Mouse (Mus musculus): ENCODE data around the gene Gldc.

The Gldc gene

GRCm38 (mm10) chr19:30108616-30109015, 66.6 kb downstream of the Gldc start:
- H3K4me3 ChIP-seq (replicated peaks; ENCODE audit: low read length), result no peak overlapping the region
- peaks cover 5% of the 10 kb centered on the region; the same call in 1 of the 2 replicates for H3K9me3 ChIP-seq (ENCODE audit: low read length)
- no peaks in the 10 kb centered on the region for H3K27me3 ChIP-seq (ENCODE audit: insufficient read depth, low read length)
- TF ChIP-seq POU5F1 (IDR thresholded peaks at IDR 0.05; ENCODE audit: borderline replicate concordance, low read length) (no peak), NANOG (IDR thresholded peaks at IDR 0.05; ENCODE audit: borderline replicate concordance, low read length) (no peak), CTCF (conservative IDR thresholded peaks at IDR 0.05; ENCODE audit: low read length) (no peak)
- peaks cover 11% of the 10 kb centered on the region for H3K4me1 ChIP-seq (replicated peaks; ENCODE audit: low read depth, low read length)
- peaks cover 97% of the 10 kb centered on the region for H3K36me3 ChIP-seq (ENCODE audit: insufficient read depth, low read length)

GRCm38 (mm10) chr19:30107221-30107845, 67.9 kb downstream of the Gldc start:
- no peak overlapping the region for H3K4me3 ChIP-seq (replicated peaks; ENCODE audit: low read length)
- H3K9me3 ChIP-seq (ENCODE audit: low read length), result peaks cover 5% of the 10 kb centered on the region; the same call in 1 of the 2 replicates

GRCm38 (mm10) chr19:30105045-30105842, 70.0 kb downstream of the Gldc start:
- Histone ChIP-seq H3K4me3 (replicated peaks; ENCODE audit: low read length) (no peak overlapping the region), H3K9me3 (ENCODE audit: low read length) (peaks cover 5% of the 10 kb centered on the region; the same call in 1 of the 2 replicates), H3K36me3 (ENCODE audit: insufficient read depth, low read length) (peaks cover 97% of the 10 kb centered on the region), H3K27me3 (ENCODE audit: insufficient read depth, low read length) (no peaks in the 10 kb centered on the region), H3K4me1 (replicated peaks; ENCODE audit: low read depth, low read length) (no peaks in the 10 kb centered on the region)
- no peak for TF ChIP-seq NANOG (IDR thresholded peaks at IDR 0.05; ENCODE audit: borderline replicate concordance, low read length)

More at GRCm38 (mm10) chr19:30107221-30107845, 67.9 kb downstream of the Gldc start:
- H3K4me1 ChIP-seq (replicated peaks; ENCODE audit: low read depth, low read length), result peaks cover 11% of the 10 kb centered on the region
- no peaks in the 10 kb centered on the region for H3K27me3 ChIP-seq (ENCODE audit: insufficient read depth, low read length)
- TF ChIP-seq CTCF (conservative IDR thresholded peaks at IDR 0.05; ENCODE audit: low read length) (no peak), POU5F1 (IDR thresholded peaks at IDR 0.05; ENCODE audit: borderline replicate concordance, low read length) (no peak), NANOG (IDR thresholded peaks at IDR 0.05; ENCODE audit: borderline replicate concordance, low read length) (no peak)
- H3K36me3 ChIP-seq (ENCODE audit: insufficient read depth, low read length), result peaks cover 97% of the 10 kb centered on the region

GRCm38 (mm10) chr19:30102620-30103019, 72.6 kb downstream of the Gldc start:
- no peaks in the 10 kb centered on the region for H3K4me1 ChIP-seq (replicated peaks; ENCODE audit: low read depth, low read length)
- no peak overlapping the region for H3K4me3 ChIP-seq (replicated peaks; ENCODE audit: low read length)
- peaks cover 99% of the 10 kb centered on the region for H3K36me3 ChIP-seq (ENCODE audit: insufficient read depth, low read length)
- TF ChIP-seq POU5F1 (IDR thresholded peaks at IDR 0.05; ENCODE audit: borderline replicate concordance, low read length) (no peak), NANOG (IDR thresholded peaks at IDR 0.05; ENCODE audit: borderline replicate concordance, low read length) (no peak), CTCF (conservative IDR thresholded peaks at IDR 0.05; ENCODE audit: low read length) (no peak)
- H3K9me3 ChIP-seq (ENCODE audit: low read length), result peaks cover 5% of the 10 kb centered on the region; the same call in 1 of the 2 replicates
- no peaks in the 10 kb centered on the region for H3K27me3 ChIP-seq (ENCODE audit: insufficient read depth, low read length)

- Histone ChIP-seq H3K27me3 (ENCODE audit: insufficient read depth, low read length) (no peaks in the 10 kb centered on the region), H3K36me3 (ENCODE audit: insufficient read depth, low read length) (peaks cover 99% of the 10 kb centered on the region), H3K4me1 (replicated peaks; ENCODE audit: low read depth, low read length) (peaks cover 16% of the 10 kb centered on the region), H3K9me3 (ENCODE audit: low read length) (no peaks in the 10 kb centered on the region), H3K4me3 (replicated peaks; ENCODE audit: low read length) (no peak overlapping the region)
- TF ChIP-seq NANOG (IDR thresholded peaks at IDR 0.05; ENCODE audit: borderline replicate concordance, low read length), result no peak
- no peak for TF ChIP-seq CTCF (conservative IDR thresholded peaks at IDR 0.05; ENCODE audit: low read length)
- no peak for TF ChIP-seq POU5F1 (IDR thresholded peaks at IDR 0.05; ENCODE audit: borderline replicate concordance, low read length)
Measured at GRCm38 (mm10) chr19:30100571-30100970, 74.7 kb downstream of the Gldc start.

- no peak for TF ChIP-seq POU5F1 (IDR thresholded peaks at IDR 0.05; ENCODE audit: borderline replicate concordance, low read length)
- TF ChIP-seq CTCF (conservative IDR thresholded peaks at IDR 0.05; ENCODE audit: low read length), result no peak
- no peak for TF ChIP-seq NANOG (IDR thresholded peaks at IDR 0.05; ENCODE audit: borderline replicate concordance, low read length)
- H3K4me1 ChIP-seq (replicated peaks; ENCODE audit: low read depth, low read length), result peaks cover 28% of the 10 kb centered on the region
- no peaks in the 10 kb centered on the region for H3K9me3 ChIP-seq (ENCODE audit: low read length)
- no peak overlapping the region for H3K4me3 ChIP-seq (replicated peaks; ENCODE audit: low read length)
- peaks cover 99% of the 10 kb centered on the region for H3K36me3 ChIP-seq (ENCODE audit: insufficient read depth, low read length)
- H3K27me3 ChIP-seq (ENCODE audit: insufficient read depth, low read length), result no peaks in the 10 kb centered on the region
Measured at GRCm38 (mm10) chr19:30097039-30097438, 78.2 kb downstream of the Gldc start.

- H3K4me3 ChIP-seq (replicated peaks; ENCODE audit: low read length), result no peak overlapping the region
Measured at GRCm38 (mm10) chr19:30096186-30096585, 79.0 kb downstream of the Gldc start.

GRCm38 (mm10) chr19:30091644-30092295, 83.5 kb downstream of the Gldc start:
- H3K27me3 ChIP-seq (ENCODE audit: insufficient read depth, low read length), result no peaks in the 10 kb centered on the region
- no peaks in the 10 kb centered on the region for H3K9me3 ChIP-seq (ENCODE audit: low read length)
- no peak for TF ChIP-seq NANOG (IDR thresholded peaks at IDR 0.05; ENCODE audit: borderline replicate concordance, low read length)
- TF ChIP-seq POU5F1 (IDR thresholded peaks at IDR 0.05; ENCODE audit: borderline replicate concordance, low read length), result no peak
- no peak for TF ChIP-seq CTCF (conservative IDR thresholded peaks at IDR 0.05; ENCODE audit: low read length)
- H3K4me3 ChIP-seq (replicated peaks; ENCODE audit: low read length), result no peak overlapping the region
- H3K36me3 ChIP-seq (ENCODE audit: insufficient read depth, low read length), result peaks cover 95% of the 10 kb centered on the region
- peaks cover 24% of the 10 kb centered on the region for H3K4me1 ChIP-seq (replicated peaks; ENCODE audit: low read depth, low read length)

More at GRCm38 (mm10) chr19:30096186-30096585, 79.0 kb downstream of the Gldc start:
- Histone ChIP-seq H3K27me3 (ENCODE audit: insufficient read depth, low read length) (no peaks in the 10 kb centered on the region), H3K4me1 (replicated peaks; ENCODE audit: low read depth, low read length) (peaks cover 28% of the 10 kb centered on the region), H3K36me3 (ENCODE audit: insufficient read depth, low read length) (peaks cover 99% of the 10 kb centered on the region), H3K9me3 (ENCODE audit: low read length) (no peaks in the 10 kb centered on the region)
- TF ChIP-seq NANOG (IDR thresholded peaks at IDR 0.05; ENCODE audit: borderline replicate concordance, low read length), result no peak
- no peak for TF ChIP-seq POU5F1 (IDR thresholded peaks at IDR 0.05; ENCODE audit: borderline replicate concordance, low read length)
- TF ChIP-seq CTCF (conservative IDR thresholded peaks at IDR 0.05; ENCODE audit: low read length), result no peak

Measured in E14TG2a.4 (cell line).